Mouse (Mus musculus): ENCODE data around the gene D17Wsu92e. TPM values are rescaled to one million over a fixed set of nuclear protein-coding genes. Genes with fewer than 3 reads are reported as not detected.

D17Wsu92e gene
- polyA plus RNA-seq, 1 experiment from 2014 or later = 9.8 TPM

- Histone ChIP-seq H3K4me2 (ENCODE audit: low read length) (peak overlapping the region; percentile 50), H3K9me3 (replicated peaks; ENCODE audit: control insufficient read depth, low read length) (no peaks in the 10 kb centered on the region), H3K9ac (ENCODE audit: low read length) (peak overlapping the region; percentile 41), H3K4me3 (ENCODE audit: low read depth, low read length) (peak overlapping the region; percentile 8; the same call in 1 of the 2 replicates), H3K27me3 (replicated peaks; ENCODE audit: control insufficient read depth, insufficient read depth, low read length) (0 out of 2 replicates have a peak, but pooled peaks cover 4% of the 10 kb centered on the region), H3K27ac (ENCODE audit: low read depth, low read length) (no peak overlapping the region), H3K4me1 (ENCODE audit: control insufficient read depth, insufficient read depth, low read length) (peaks cover 2% of the 10 kb centered on the region; the same call in 1 of the 2 replicates), H3K36me3 (ENCODE audit: control insufficient read depth, insufficient read depth, low read length) (no peaks in the 10 kb centered on the region)
- DNase-seq (ENCODE audit: low spot score) (peak; percentile 86), ATAC-seq (peak; percentile 88)
- WGBS = 4% methylated on average over 22 of the region's 25 CpGs
These were observed 112.3 kb downstream of the D17Wsu92e start for GRCm38 (mm10) chr17:27707954-27708661.

GRCm38 (mm10) chr17:27705661-27706060 lies 114.8 kb downstream of the D17Wsu92e start:
- no peak overlapping the region for H3K9ac ChIP-seq (ENCODE audit: low read length)
- DNase-seq (ENCODE audit: low spot score) (no peak), ATAC-seq (no peak)
- H3K4me2 ChIP-seq (ENCODE audit: low read length) = no peak overlapping the region
- H3K9me3 ChIP-seq (replicated peaks; ENCODE audit: control insufficient read depth, low read length) = no peaks in the 10 kb centered on the region
- 46% methylated on average over 10 of the region's 10 CpGs for WGBS
- H3K27ac ChIP-seq (ENCODE audit: low read depth, low read length) = no peak overlapping the region
- H3K36me3 ChIP-seq (ENCODE audit: control insufficient read depth, insufficient read depth, low read length) = no peaks in the 10 kb centered on the region
- 0 out of 2 replicates have a peak, but pooled peaks cover 4% of the 10 kb centered on the region for H3K27me3 ChIP-seq (replicated peaks; ENCODE audit: control insufficient read depth, insufficient read depth, low read length)
- peaks cover 4% of the 10 kb centered on the region; the same call in 1 of the 2 replicates for H3K4me1 ChIP-seq (ENCODE audit: control insufficient read depth, insufficient read depth, low read length)
- H3K4me3 ChIP-seq (ENCODE audit: low read depth, low read length) = no peak overlapping the region

GRCm38 (mm10) chr17:27703961-27704621 lies 116.4 kb downstream of the D17Wsu92e start:
- Histone ChIP-seq H3K4me3 (ENCODE audit: low read depth, low read length) (no peak overlapping the region), H3K9me3 (replicated peaks; ENCODE audit: control insufficient read depth, low read length) (no peaks in the 10 kb centered on the region), H3K27ac (ENCODE audit: low read depth, low read length) (no peak overlapping the region), H3K4me1 (ENCODE audit: control insufficient read depth, insufficient read depth, low read length) (peaks cover 4% of the 10 kb centered on the region; the same call in 1 of the 2 replicates), H3K36me3 (ENCODE audit: control insufficient read depth, insufficient read depth, low read length) (no peaks in the 10 kb centered on the region), H3K9ac (ENCODE audit: low read length) (no peak overlapping the region), H3K27me3 (replicated peaks; ENCODE audit: control insufficient read depth, insufficient read depth, low read length) (0 out of 2 replicates have a peak, but pooled peaks cover 4% of the 10 kb centered on the region), H3K4me2 (ENCODE audit: low read length) (no peak overlapping the region)
- WGBS = 69% methylated on average over 5 of the region's 5 CpGs
- DNase-seq (ENCODE audit: low spot score) = peak; percentile 63
- no peak for ATAC-seq

- DNase-seq (ENCODE audit: low spot score) (peak; percentile 54), ATAC-seq (0 out of 2 replicates have a peak, but pooled peaks have one; percentile 37)
- Histone ChIP-seq H3K4me1 (ENCODE audit: control insufficient read depth, insufficient read depth, low read length) (peaks cover 2% of the 10 kb centered on the region; the same call in 1 of the 2 replicates), H3K9me3 (replicated peaks; ENCODE audit: control insufficient read depth, low read length) (no peaks in the 10 kb centered on the region), H3K4me3 (ENCODE audit: low read depth, low read length) (peak overlapping the region; percentile 19), H3K27ac (ENCODE audit: low read depth, low read length) (no peak overlapping the region), H3K27me3 (replicated peaks; ENCODE audit: control insufficient read depth, insufficient read depth, low read length) (0 out of 2 replicates have a peak, but pooled peaks cover 4% of the 10 kb centered on the region), H3K36me3 (ENCODE audit: control insufficient read depth, insufficient read depth, low read length) (no peaks in the 10 kb centered on the region), H3K4me2 (ENCODE audit: low read length) (peak overlapping the region; percentile 47), H3K9ac (ENCODE audit: low read length) (peak overlapping the region; percentile 40; the same call in 1 of the 2 replicates)
- WGBS = under 1% methylated on average over 34 of the region's 34 CpGs
These were observed 117.9 kb downstream of the D17Wsu92e start for GRCm38 (mm10) chr17:27702518-27702917.

GRCm38 (mm10) chr17:27701856-27702255 lies 118.6 kb downstream of the D17Wsu92e start:
- H3K4me3 ChIP-seq (ENCODE audit: low read depth, low read length) = no peak overlapping the region
- no peak overlapping the region for H3K4me2 ChIP-seq (ENCODE audit: low read length)
- H3K9me3 ChIP-seq (replicated peaks; ENCODE audit: control insufficient read depth, low read length) = no peaks in the 10 kb centered on the region
- no peak overlapping the region for H3K27ac ChIP-seq (ENCODE audit: low read depth, low read length)
- no peak for ATAC-seq
- no peak overlapping the region for H3K9ac ChIP-seq (ENCODE audit: low read length)
- WGBS = 79% methylated on average over 6 of the region's 6 CpGs
- no peak for DNase-seq (ENCODE audit: low spot score)
- H3K36me3 ChIP-seq (ENCODE audit: control insufficient read depth, insufficient read depth, low read length) = no peaks in the 10 kb centered on the region
- H3K27me3 ChIP-seq (replicated peaks; ENCODE audit: control insufficient read depth, insufficient read depth, low read length) = 0 out of 2 replicates have a peak, but pooled peaks cover 3% of the 10 kb centered on the region
- H3K4me1 ChIP-seq (ENCODE audit: control insufficient read depth, insufficient read depth, low read length) = peaks cover 2% of the 10 kb centered on the region; the same call in 1 of the 2 replicates

Other genes starting within 250 kb of the D17Wsu92e start
- 175 and 178 TPM in 2 replicates for gene Nudt3, start 197.2 kb downstream of the D17Wsu92e start, polyA plus RNA-seq (2014; fragmentation: Nextera tagmentation; extraction: Ambion mirVana)
- gene RPS10-NUDT3, start 185.4 kb downstream of the D17Wsu92e start, polyA plus RNA-seq (2014; fragmentation: Nextera tagmentation; extraction: Ambion mirVana) = not detected in 2 replicates
- 603 and 789 TPM in 2 replicates for gene Rps10, start 184.0 kb downstream of the D17Wsu92e start, polyA plus RNA-seq (2014; fragmentation: Nextera tagmentation; extraction: Ambion mirVana)
- 22.2 and 25.2 TPM in 2 replicates for gene Pacsin1, start 165.1 kb downstream of the D17Wsu92e start, polyA plus RNA-seq (2014; fragmentation: Nextera tagmentation; extraction: Ambion mirVana)
- 0.44 TPM in 1 of 2 replicates, not detected in the other for gene Spdef, start 91.7 kb downstream of the D17Wsu92e start, polyA plus RNA-seq (2014; fragmentation: Nextera tagmentation; extraction: Ambion mirVana)
- 301 and 338 TPM in 2 replicates for gene Snrpc, start 17.5 kb upstream of the D17Wsu92e start, polyA plus RNA-seq (2014; fragmentation: Nextera tagmentation; extraction: Ambion mirVana)
- 4.3 and 5.3 TPM in 2 replicates for gene Uhrf1bp1, start 35.8 kb upstream of the D17Wsu92e start, polyA plus RNA-seq (2014; fragmentation: Nextera tagmentation; extraction: Ambion mirVana)
- gene Anks1, start 88.7 kb upstream of the D17Wsu92e start, polyA plus RNA-seq (2014; fragmentation: Nextera tagmentation; extraction: Ambion mirVana) = 39.4 and 40.3 TPM in 2 replicates
- 65.2 and 66.1 TPM in 2 replicates for gene Taf11, start 89.2 kb upstream of the D17Wsu92e start, polyA plus RNA-seq (2014; fragmentation: Nextera tagmentation; extraction: Ambion mirVana)